Mouse (Mus musculus) right cerebral cortex, postnatal 36 days (tissue): ENCODE measurements at regions not wholly inside any gene's neighbourhood (a gene's known extent, or its start where the extent isn't known, plus 50 kb on each side); places are given as distances from the start of the nearest gene placed in this dataset.

Experiments
- DNase-seq, 2 experiments: peaks; one replicate each; pipeline ENCODE4 v3.0.0; 2022; ENCODE audit warnings: low spot score in 2 of 2, mixed read lengths in 1 of 2

DNA sequence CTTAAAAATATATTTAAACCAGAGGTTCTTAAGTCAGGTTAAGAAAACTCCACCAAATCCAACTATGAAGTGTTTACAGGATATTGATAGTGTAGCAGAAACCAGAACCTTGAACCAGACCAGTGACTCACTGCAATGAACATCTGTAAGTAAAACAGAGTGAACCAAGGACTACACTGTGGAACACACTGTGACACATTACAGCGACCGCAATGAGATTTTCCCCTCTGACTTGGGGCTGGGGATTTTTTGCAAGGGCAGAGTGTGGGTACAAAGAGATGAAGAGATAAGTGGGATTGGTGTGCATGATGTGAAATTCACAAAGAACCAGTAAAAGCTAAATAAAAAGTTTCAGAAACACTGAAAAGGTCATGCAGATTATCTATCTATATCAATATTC, 73.0 kb upstream of the Nrn1 start:
- no peak for DNase-seq

GRCm38 (mm10) chr13:36789360-36789759, 54.4 kb upstream of the Nrn1 start:
- DNase-seq = peak in 1 of 2 experiments; percentile 17
